Mouse (Mus musculus) fibroblast of lung, adult 2 months (primary cell): Measurements from ENCODE around the gene Cxcl17.
"Not testable (repeated sequence)": the region's sequence is repeated elsewhere in the genome, so short reads cannot be mapped to it uniquely, and the experiment has no call there.

ENCODE experiments used
- DNase-seq: peaks from one replicate; pipeline ENCODE4 v3.0.0-alpha.2; 2011; ENCODE audit warnings: low read depth

Cxcl17 gene

GRCm38 (mm10) chr7:25424429-25424828 is 11.7 kb upstream of the Cxcl17 start:
- DNase-seq = peak; percentile 55

- DNase-seq = no peak
Observed at GRCm38 (mm10) chr7:25422286-25422841, 9.7 kb upstream of the Cxcl17 start.

DNA sequence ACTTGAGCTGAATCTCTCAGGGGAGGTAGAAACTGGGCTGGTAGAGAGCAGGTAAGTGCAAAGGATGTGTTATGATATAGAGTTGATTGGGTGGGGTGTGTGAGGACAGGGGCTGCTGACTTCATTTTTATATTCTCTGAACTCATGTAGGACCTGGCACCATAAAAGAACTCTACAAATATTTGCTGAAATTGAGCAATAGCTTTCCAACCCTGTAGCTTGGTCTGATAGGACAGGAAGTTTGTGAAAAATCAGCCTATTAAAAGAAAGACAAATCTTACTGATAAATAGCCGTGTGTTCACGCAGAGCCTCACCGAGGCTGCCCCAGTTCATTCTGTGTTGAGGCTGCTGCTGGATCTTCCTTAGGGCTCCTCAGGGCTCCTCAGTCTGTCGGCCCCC is 7.3 kb upstream of the Cxcl17 start:
- no peak for DNase-seq

GRCm38 (mm10) chr7:25419536-25419935 is 6.8 kb upstream of the Cxcl17 start:
- no peak for DNase-seq

- no peak for DNase-seq
Observed at GRCm38 (mm10) chr7:25417597-25417996, 4.9 kb upstream of the Cxcl17 start.

- peak; percentile 67 for DNase-seq
Observed at GRCm38 (mm10) chr7:25411861-25412260, 825 bp downstream of the Cxcl17 start.

- DNase-seq = peak; percentile 45
Observed at GRCm38 (mm10) chr7:25410969-25411615, 1.6 kb downstream of the Cxcl17 start.

DNA sequence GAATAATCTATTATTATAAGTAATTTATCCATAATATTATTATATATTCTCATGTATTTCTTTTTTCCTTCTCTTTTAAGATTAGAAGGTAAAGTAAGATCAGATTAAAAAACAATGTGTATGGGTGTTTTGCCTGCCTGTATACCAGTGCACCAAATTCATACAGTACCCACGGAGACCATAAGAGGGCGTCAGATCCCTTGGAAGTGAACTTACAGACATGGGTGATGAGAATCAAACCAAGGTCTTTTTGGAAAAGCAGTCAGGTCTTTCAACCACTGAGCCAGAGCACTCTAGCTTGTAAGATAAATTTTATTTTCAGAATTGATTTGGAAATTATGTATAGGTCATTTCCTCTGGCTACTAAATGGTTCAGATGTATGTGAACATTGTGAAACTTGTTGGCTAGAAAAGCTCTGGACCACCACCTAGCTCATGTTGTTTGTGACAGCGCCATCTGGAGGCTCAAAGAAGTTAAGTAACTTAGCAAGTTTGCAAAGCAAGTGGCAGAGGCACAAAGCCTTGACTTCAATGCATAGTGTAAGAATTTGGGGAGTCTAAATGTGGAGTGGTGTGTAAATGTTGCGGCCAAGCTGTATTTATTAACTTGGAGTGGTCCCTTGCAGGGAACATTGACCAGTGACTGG is 3.4 kb downstream of the Cxcl17 start:
- no peak for DNase-seq

- DNase-seq = no peak
Observed at GRCm38 (mm10) chr7:25406468-25406867, 6.2 kb downstream of the Cxcl17 start.

DNA sequence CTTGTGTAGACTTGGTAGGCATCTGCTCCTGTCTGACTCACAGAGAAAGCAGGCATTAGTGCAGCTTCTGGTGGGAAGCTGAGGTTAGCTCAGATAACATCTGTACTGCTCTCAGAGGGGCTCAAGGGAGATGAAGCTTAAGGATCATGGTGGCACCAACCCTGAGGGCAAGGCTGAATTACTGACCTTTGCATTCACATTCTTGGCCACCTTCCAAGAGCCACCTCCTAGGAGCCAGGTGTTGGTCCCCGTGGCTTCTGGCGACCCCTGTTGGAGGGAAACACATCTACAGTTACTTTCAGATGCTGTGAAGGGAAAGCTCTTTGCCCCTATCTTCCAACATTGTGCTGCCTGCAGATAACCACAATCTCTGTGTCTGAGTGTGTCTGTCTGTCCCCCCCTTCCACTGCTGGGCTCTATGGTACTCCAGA is 10.0 kb downstream of the Cxcl17 start:
- DNase-seq = no peak

- DNase-seq = no peak
Observed at GRCm38 (mm10) chr7:25401986-25402385, 10.7 kb downstream of the Cxcl17 start.

GRCm38 (mm10) chr7:25401551-25401950 is 11.1 kb downstream of the Cxcl17 start:
- no peak for DNase-seq

GRCm38 (mm10) chr7:25399028-25399427 is 13.7 kb downstream of the Cxcl17 start:
- DNase-seq = not testable (repeated sequence)

- no peak for DNase-seq
Observed at GRCm38 (mm10) chr7:25398610-25399009, 14.1 kb downstream of the Cxcl17 start, which contains the start of gene Lipe. Gene Lipe, minus strand, starts transcription at chr7:25398710.

GRCm38 (mm10) chr7:25396621-25397020 is 16.1 kb downstream of the Cxcl17 start:
- no peak for DNase-seq

- peak; percentile 92 for DNase-seq
Observed at GRCm38 (mm10) chr7:25395558-25396521, 16.8 kb downstream of the Cxcl17 start.

DNA sequence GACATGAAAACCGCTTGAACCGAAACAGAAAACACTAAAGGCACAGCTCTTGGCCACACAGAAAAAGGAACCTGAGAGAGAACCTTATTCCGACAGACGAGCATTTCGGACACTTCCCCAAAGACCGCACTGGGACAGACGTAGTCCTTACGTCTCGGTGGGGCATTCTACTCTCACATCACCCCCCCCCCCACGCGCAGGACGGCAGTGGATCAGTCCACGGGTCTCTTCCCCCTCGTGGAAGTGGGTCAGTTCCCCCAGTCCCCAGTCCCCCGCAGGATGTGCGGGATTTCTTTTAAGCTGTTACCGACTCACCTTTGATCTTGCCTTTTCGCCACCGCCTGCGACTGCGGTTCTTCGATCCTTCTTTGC is 17.5 kb downstream of the Cxcl17 start:
- no peak for DNase-seq

- no peak for DNase-seq
Observed at GRCm38 (mm10) chr7:25394754-25395153, 17.9 kb downstream of the Cxcl17 start.

DNA sequence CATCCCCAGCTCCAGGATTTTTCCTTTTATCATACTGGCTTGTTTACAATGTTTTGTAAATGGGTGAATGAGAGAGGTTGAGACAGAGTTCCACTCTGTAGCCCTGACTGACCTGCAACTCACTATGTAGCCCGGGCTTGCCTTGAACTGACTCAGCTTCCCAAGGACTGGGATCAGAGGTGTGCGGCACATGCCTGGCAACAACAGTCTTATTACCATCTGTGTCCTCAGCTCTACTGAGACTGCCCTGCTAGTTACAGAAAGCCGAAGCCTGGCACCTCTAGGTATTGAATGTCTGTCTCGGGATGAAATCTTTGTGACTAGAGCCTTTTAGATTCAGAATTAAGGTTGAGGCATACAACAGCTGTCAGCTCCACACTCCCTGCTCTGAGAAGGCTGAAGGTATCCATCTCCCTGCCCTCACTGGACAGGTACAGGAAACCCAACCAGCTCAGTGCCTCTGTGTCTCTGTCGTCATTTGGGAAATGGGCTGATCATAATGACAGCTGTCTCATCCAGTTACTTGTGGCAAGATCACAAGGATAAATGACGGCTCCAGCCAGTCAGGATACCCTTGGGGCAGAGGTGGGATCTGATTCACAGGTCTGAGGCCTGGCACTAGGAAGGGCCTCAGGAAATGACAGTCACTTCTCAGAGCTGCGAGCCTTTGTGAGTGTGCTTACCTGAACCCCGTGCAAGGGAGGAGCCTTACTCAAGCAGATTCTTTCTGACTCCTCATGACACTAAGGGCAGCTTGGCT is 19.1 kb downstream of the Cxcl17 start:
- no peak for DNase-seq

DNA sequence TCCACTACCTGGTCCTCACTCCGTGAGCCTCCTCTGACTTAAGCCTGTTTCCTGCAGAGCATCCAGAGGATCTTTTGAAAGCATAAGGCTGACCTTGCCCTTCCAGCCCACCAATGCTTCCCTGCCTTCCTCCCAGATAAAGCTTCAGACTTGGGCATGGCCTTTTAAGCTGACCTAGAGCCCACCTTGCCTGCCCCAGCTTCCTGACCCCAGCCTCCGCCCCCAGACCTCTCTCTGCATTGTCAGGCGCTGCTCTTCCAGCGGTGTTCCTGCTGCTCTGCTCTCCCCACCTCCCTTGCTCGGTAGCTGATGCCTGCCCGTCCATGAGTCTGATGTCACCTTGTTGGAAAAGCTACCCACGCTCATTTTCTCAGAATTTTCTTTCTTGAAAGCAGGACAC is 19.8 kb downstream of the Cxcl17 start:
- DNase-seq = no peak

DNA sequence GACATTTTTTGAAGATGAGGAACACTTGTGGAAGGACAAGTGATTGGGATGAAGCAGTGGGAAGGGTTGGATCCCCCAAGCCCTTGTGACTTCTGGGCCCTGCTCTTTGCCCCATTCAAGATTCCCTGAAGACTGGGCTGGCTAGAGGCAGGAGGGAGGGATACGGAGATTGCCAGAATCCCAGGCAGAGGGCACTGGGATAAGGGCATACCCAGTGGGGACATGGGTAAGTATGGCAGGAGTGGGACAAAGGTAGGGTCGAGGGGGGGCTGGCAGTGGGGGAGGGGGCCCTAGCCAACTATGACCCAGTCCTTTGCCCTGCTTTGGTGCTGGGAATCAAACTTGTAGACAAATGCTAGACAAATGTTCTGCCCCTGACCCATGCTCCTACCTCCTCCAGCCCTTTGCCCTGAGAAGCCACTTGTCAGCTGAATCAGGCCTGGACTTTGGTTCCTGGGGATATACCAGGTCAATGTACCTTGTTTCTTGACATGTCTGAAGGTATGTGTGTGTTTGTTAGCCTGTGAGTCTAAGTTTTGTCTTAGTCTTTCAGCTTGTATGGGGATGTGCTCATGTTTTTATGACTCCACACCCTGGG is 20.7 kb downstream of the Cxcl17 start:
- no peak for DNase-seq
